Mouse (Mus musculus) effector memory CD4-positive, alpha-beta T cell, adult 7 months (primary cell): ENCODE measurements around the gene Pnpt1. TPM values are rescaled to one million over a fixed set of nuclear protein-coding genes. Genes with fewer than 3 reads are reported as not detected.

ENCODE experiments used
- polyA plus RNA-seq: library from polyadenylated mRNA; unstranded; fragments of 100-300 nt; shearing (Covaris generic); gene quantifications from one replicate; pipeline ENCODE4 v1.2.1, GENCODE M21; 2017

Pnpt1 gene
- polyA plus RNA-seq = 29.1 TPM

GRCm38 (mm10) chr11:29130385-29131355 is at the start of gene Pnpt1:
Pnpt1 (plus strand) TSS chr11:29130744.

GRCm38 (mm10) chr11:29172563-29173124 is 42.1 kb downstream of the Pnpt1 start, which contains the start of gene Ppp4r3b:
Ppp4r3b (plus strand) TSS chr11:29172890.

Other genes with a start within 250 kb of the Pnpt1 start
- gene Ppp4r3b, start 42.1 kb downstream of the Pnpt1 start, polyA plus RNA-seq = 149 TPM
- gene Cfap36, start 116.7 kb downstream of the Pnpt1 start, polyA plus RNA-seq = 25.5 TPM
- 0.56 TPM for gene Ccdc88a, start 242.9 kb downstream of the Pnpt1 start, polyA plus RNA-seq